Mouse (Mus musculus): ENCODE measurements around the gene Pi4kb.

DNA sequence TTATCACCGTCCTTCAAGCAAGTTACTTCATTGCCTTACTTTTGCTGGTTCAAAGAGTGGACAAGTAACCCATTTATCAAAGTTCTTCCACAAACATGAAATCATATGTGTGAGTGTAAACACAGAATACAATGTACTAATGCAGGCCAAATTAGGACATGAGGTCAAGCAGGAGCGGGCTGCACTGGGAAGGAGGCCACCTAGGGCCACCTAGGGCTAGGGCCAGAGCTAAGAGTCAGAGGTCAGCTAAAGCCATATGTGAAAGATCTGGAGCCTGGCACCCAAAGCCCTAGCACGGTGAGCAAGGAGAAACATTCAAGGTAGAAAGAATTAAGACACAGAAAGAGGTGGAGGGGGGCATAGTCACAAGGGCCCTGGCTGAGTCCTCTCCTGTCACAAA lies 38.5 kb downstream of the Pi4kb start:
- TF ChIP-seq CTCF (IDR thresholded peaks at IDR 0.05; ENCODE audit: borderline replicate concordance, control insufficient read depth, extremely low read depth, insufficient read depth, low read length, poor library complexity): no peak
- TF ChIP-seq POLR2A (IDR thresholded peaks at IDR 0.05; ENCODE audit: control insufficient read depth, extremely low read depth, insufficient read depth, low read length, poor library complexity): no peak
